Comparison of ENCODE assay signal across 12 mouse cellular contexts in the genomic region with DNA sequence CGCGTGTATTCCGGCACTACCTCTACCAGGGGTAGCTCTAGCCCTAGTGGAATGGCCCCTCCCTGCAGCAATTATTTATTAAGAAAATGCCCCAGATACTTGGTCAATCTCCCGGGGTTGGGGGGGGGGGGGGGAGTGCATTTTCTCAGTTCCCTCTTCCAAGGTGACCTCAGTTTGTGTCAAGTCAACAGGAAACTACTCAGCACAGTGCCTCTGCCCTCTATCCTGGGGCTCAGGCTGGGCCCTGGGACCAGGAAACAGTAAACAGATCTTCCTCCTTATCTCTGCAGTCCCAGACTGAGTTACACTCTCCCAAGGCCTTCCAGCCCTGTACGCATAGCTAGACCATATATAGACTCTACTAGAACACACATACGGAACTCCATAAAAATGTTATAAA. TPM values are rescaled to one million over a fixed set of nuclear protein-coding genes. Genes with fewer than 3 reads are reported as not detected.
DNase-seq lines count a peak whose midpoint lies in the region; ATAC-seq and TF ChIP-seq lines count a peak whose summit lies in the region.
"Had no signal": no experiment of that assay in that cellular context is flagged by ENCODE, and none has a peak within 500 bp of the region (broad histone marks: within the 10 kb centered on the region; RNA-seq: fewer than 3 reads in every experiment).

No protein-coding gene starts in this region.

- no peak overlapping the region for H3K4me3 ChIP-seq in heart, embryonic 13.5 days
- H3K4me3 ChIP-seq in bone marrow, adult 2 months (replicated peaks; ENCODE audit: control insufficient read depth, low read depth, low read length): no peak overlapping the region
- no peak overlapping the region for H3K4me3 ChIP-seq in liver, postnatal 0 days (ENCODE audit: low read depth, low read length)

- TF ChIP-seq CTCF in bone marrow, adult 2 months (IDR thresholded peaks at IDR 0.05; ENCODE audit: control insufficient read depth, insufficient read depth, low read length): no peak
- no peak for TF ChIP-seq CTCF in liver, postnatal 0 days (IDR thresholded peaks at IDR 0.05; ENCODE audit: low read depth)

- no peak overlapping the region for H3K4me2 ChIP-seq in heart, embryonic 13.5 days
- H3K4me2 ChIP-seq in liver, postnatal 0 days (ENCODE audit: low read depth, low read length): 0 out of 2 replicates have a peak overlapping the region, but pooled peaks have one; percentile 78

- no peaks in the 10 kb centered on the region for H3K36me3 ChIP-seq in heart, embryonic 13.5 days
- H3K36me3 ChIP-seq in liver, postnatal 0 days (replicated peaks; ENCODE audit: insufficient read depth, low read length): peaks cover 8% of the 10 kb centered on the region
- H3K36me3 ChIP-seq: lung, embryonic 15.5 days had no signal

- TF ChIP-seq EP300 in liver, postnatal 0 days (IDR thresholded peaks at IDR 0.05; ENCODE audit: low read depth): peak; percentile 83

- peak; percentile 22; the same call in 1 of the 2 replicates for ATAC-seq in heart, embryonic 13.5 days (ENCODE audit: extremely low read depth, insufficient number of reproducible peaks, low FRiP score, low TSS enrichment)
- peak; percentile 75 for ATAC-seq in erythroblast, adult 5-6 weeks (replicated peaks; ENCODE audit: low FRiP score, poor library complexity, severe bottlenecking)
- ATAC-seq in liver, postnatal 0 days: peak; percentile 70
- no peak for ATAC-seq in cerebellum, adult (ENCODE audit: insufficient number of reproducible peaks, low FRiP score, low TSS enrichment)

- intact Hi-C loops in heart, postnatal 14 days (cut with DNase I): loop anchor here (2.0 to 10.0 kb wide), 3 partner anchors 33 to 277 kb away; partner anchors contain the start of gene Adgrf5

- peak overlapping the region; percentile 77 for H3K27ac ChIP-seq in heart, embryonic 13.5 days (replicated peaks)
- H3K27ac ChIP-seq in bone marrow, adult 2 months (ENCODE audit: control insufficient read depth, insufficient read depth, low read depth, low read length, poor library complexity): peak overlapping the region; percentile 24
- H3K27ac ChIP-seq in liver, postnatal 0 days (ENCODE audit: low read depth): peak overlapping the region; percentile 65

- WGBS in heart, embryonic 13.5 days: 61% methylated on average over 6 of the region's 6 CpGs
- 58% methylated on average over 6 of the region's 6 CpGs for whole genome bisulfite sequencing in bone marrow, adult 2 months
- WGBS in liver, postnatal 0 days (ENCODE audit: insufficient replicate concordance): 48% methylated on average over 6 of the region's 6 CpGs

- H3K27me3 ChIP-seq in heart, embryonic 13.5 days (replicated peaks): no peaks in the 10 kb centered on the region
- no peaks in the 10 kb centered on the region for H3K27me3 ChIP-seq in liver, postnatal 0 days (ENCODE audit: insufficient read depth, low read length)
- H3K27me3 ChIP-seq: lung, embryonic 15.5 days had no signal

- peaks cover 7% of the 10 kb centered on the region; the same call in 1 of the 2 replicates for H3K9me3 ChIP-seq in heart, embryonic 13.5 days
- no peaks in the 10 kb centered on the region; the same call in 1 of the 2 replicates for H3K9me3 ChIP-seq in liver, postnatal 0 days (ENCODE audit: low read length)
- H3K9me3 ChIP-seq: lung, embryonic 15.5 days had no signal

- no peak for TF ChIP-seq POLR2A in bone marrow, adult 2 months (IDR thresholded peaks at IDR 0.05; ENCODE audit: borderline replicate concordance, control insufficient read depth, low read depth, low read length)

- H3K9ac ChIP-seq in heart, embryonic 13.5 days: no peak overlapping the region
- no peak overlapping the region for H3K9ac ChIP-seq in liver, postnatal 0 days (replicated peaks)

- DNase-seq in heart, postnatal 14 days: no peak
- DNase-seq in liver, postnatal 0 days: peak; percentile 56
- DNase-seq in left cerebral cortex, adult 11 months (ENCODE audit: low spot score): no peak
- DNase-seq in kidney, postnatal 4 days: no peak
- DNase-seq: kidney, adult 18-20 months had no signal

- peaks cover 46% of the 10 kb centered on the region for H3K4me1 ChIP-seq in heart, embryonic 13.5 days
- H3K4me1 ChIP-seq in bone marrow, adult 2 months (ENCODE audit: control insufficient read depth, insufficient read depth, low read length): peaks cover 5% of the 10 kb centered on the region
- peaks cover 35% of the 10 kb centered on the region for H3K4me1 ChIP-seq in liver, postnatal 0 days (ENCODE audit: insufficient read depth)

RNA-seq across cellular contexts. Expression of gene Adgrf5, which starts 32.4 kb away (rescaled TPM):
- 17.4 and 18.7 TPM in 2 replicates for polyA plus RNA-seq in heart, embryonic 13.5 days (2015; fragmentation: Nextera tagmentation; extraction: Ambion mirVana)
- total RNA-seq in heart, postnatal 14 days (2021): 100 to 1,000 TPM; 256 to 273 TPM
- polyA plus RNA-seq in bone marrow, adult 2 months (2011; ENCODE audit: insufficient read depth, insufficient read length, low replicate concordance, missing spikeins): 4.4 and 7.1 TPM in 2 replicates
- total RNA-seq in erythroblast, adult 5-6 weeks (2015; ENCODE audit: low replicate concordance): 0.21 and 0.38 TPM in 2 replicates
- 0.85 and 0.98 TPM in 2 replicates for total RNA-seq in erythroblast, adult 5-6 weeks (2017; ENCODE audit: low replicate concordance)
- 2.5 and 3.5 TPM in 2 replicates for polyA plus RNA-seq in liver, postnatal 0 days (2015; fragmentation: Nextera tagmentation; extraction: Ambion mirVana)

RNA-seq across cellular contexts. Expression of gene Adgrf1, which starts 57.7 kb away (rescaled TPM):
- 0.13 TPM in 1 of 2 replicates, not detected in the other for polyA plus RNA-seq in heart, embryonic 13.5 days (2015; fragmentation: Nextera tagmentation; extraction: Ambion mirVana)
- total RNA-seq in heart, postnatal 14 days (2021): not detected
- not detected in 2 replicates for polyA plus RNA-seq in bone marrow, adult 2 months (2011; ENCODE audit: insufficient read depth, insufficient read length, low replicate concordance, missing spikeins)
- total RNA-seq in erythroblast, adult 5-6 weeks (2015; ENCODE audit: low replicate concordance): not detected in 2 replicates
- total RNA-seq in erythroblast, adult 5-6 weeks (2017; ENCODE audit: low replicate concordance): not detected in 2 replicates
- polyA plus RNA-seq in liver, postnatal 0 days (2015; fragmentation: Nextera tagmentation; extraction: Ambion mirVana): 0.60 and 0.69 TPM in 2 replicates
- total RNA-seq: layer of hippocampus, postnatal 25 days had no signal
- polyA plus RNA-seq: lung, embryonic 15.5 days; thymus, postnatal 0 days had no signal

Comparison
In these comparisons a context has a peak if more than half of its experiments do, and no peak if none do; other contexts are left out.
1. H3K27ac ChIP-seq: peak in every context shown above with its lines; median percentile 77 in heart, embryonic 13.5 days; 65 in liver, postnatal 0 days; 24 in bone marrow, adult 2 months.